Mouse (Mus musculus) liver, postnatal 0 days (tissue): ENCODE data around the gene Kif26a. TPM values are rescaled to one million over a fixed set of nuclear protein-coding genes. Genes with fewer than 3 reads are reported as not detected.

Experiments used
- ATAC-seq: fragments of 200-750 bp; cut with Nextera tagmentation; 2 replicates; pipeline ENCODE4 v1.8.0; 2017; ENCODE audit warnings: mild to moderate bottlenecking, moderate library complexity
- DNase-seq: peaks from one replicate; pipeline ENCODE4 v3.0.0-alpha.2; 2016
- H3K27ac ChIP-seq: fragments of 300-500 bp; sonication (generic); 2 replicates; pipeline ENCODE4 v1.5.1; 2014; ENCODE audit warnings: antibody characterized with exemption, moderate library complexity, mild to moderate bottlenecking, low read depth
- H3K27me3 ChIP-seq: fragments of 300-500 bp; sonication (generic); 2 replicates; pipeline ENCODE4 v1.6.1; 2014; ENCODE audit warnings: low read length, control low read depth, mixed read lengths; ENCODE audit not compliant: insufficient read depth
- H3K36me3 ChIP-seq: fragments of 300-500 bp; sonication (generic); replicated peaks from 2 replicates; pipeline ENCODE4 v1.6.1; 2014; ENCODE audit warnings: mild to moderate bottlenecking, control low read depth, low read length, moderate library complexity, mixed read lengths; ENCODE audit not compliant: insufficient read depth
- H3K4me1 ChIP-seq: fragments of 300-500 bp; sonication (generic); 2 replicates; pipeline ENCODE4 v1.6.1; 2014; ENCODE audit warnings: antibody characterized with exemption, mild to moderate bottlenecking, control low read depth; ENCODE audit not compliant: insufficient read depth
- H3K4me2 ChIP-seq: fragments of 300-500 bp; sonication (generic); 2 replicates; pipeline ENCODE4 v1.6.1; 2014; ENCODE audit warnings: low read depth, mild to moderate bottlenecking, low read length, moderate library complexity, mixed read lengths
- H3K4me3 ChIP-seq: fragments of 300-500 bp; sonication (generic); 2 replicates; pipeline ENCODE4 v1.5.1; 2014; ENCODE audit warnings: low read depth, low read length
- H3K9ac ChIP-seq: fragments of 300-500 bp; sonication (generic); replicated peaks from 2 replicates; pipeline ENCODE4 v1.6.1; 2014; ENCODE audit warnings: mild to moderate bottlenecking, moderate library complexity
- H3K9me3 ChIP-seq: fragments of 300-500 bp; sonication (generic); 2 replicates; pipeline ENCODE4 v1.6.1; 2016; ENCODE audit warnings: mild to moderate bottlenecking, control low read depth, low read length, mixed read lengths
- CTCF ChIP-seq: sonication (generic); IDR thresholded peaks from 2 replicates; pipeline ENCODE4 v1.5.1; 2016; ENCODE audit warnings: antibody characterized with exemption, low read depth
- EP300 ChIP-seq: IDR thresholded peaks from 2 replicates; pipeline ENCODE4 v1.6.1; 2016; ENCODE audit warnings: antibody characterized with exemption, low read depth, mild to moderate bottlenecking
- WGBS: fragments of 180-500 bp; shearing (Covaris S2); extraction: QIAGEN DNeasy Blood & Tissue Kit; methylation state at CpG from one replicate; pipeline ENCODE4 v1.1.7; 2014; ENCODE audit not compliant: insufficient replicate concordance; 5-methylcytosine and 5-hydroxymethylcytosine counted together
- polyA plus RNA-seq: library from polyadenylated mRNA; unstranded; fragments of >200 nt; fragmentation: Nextera tagmentation; extraction: Ambion mirVana; gene quantifications from 2 replicates; pipeline ENCODE4 v1.2.1, GENCODE M21; 2015

Gene Kif26a
- polyA plus RNA-seq, 1 experiment from 2014 or later = 0.14 TPM

GRCm38 (mm10) chr12:112214441-112214857 is 68.4 kb downstream of the Kif26a start:
- no peak overlapping the region for H3K4me3 ChIP-seq
- no peaks in the 10 kb centered on the region for H3K9me3 ChIP-seq
- DNase-seq = no peak
- no peak overlapping the region for H3K9ac ChIP-seq
- H3K4me2 ChIP-seq = no peak overlapping the region
- H3K27ac ChIP-seq = no peak overlapping the region
- no peak for ATAC-seq
- TF ChIP-seq CTCF (no peak), EP300 (no peak)
- H3K4me1 ChIP-seq = no peaks in the 10 kb centered on the region
- H3K36me3 ChIP-seq = no peaks in the 10 kb centered on the region
- WGBS = 60% methylated on average over 13 of the region's 13 CpGs
- H3K27me3 ChIP-seq = no peaks in the 10 kb centered on the region

GRCm38 (mm10) chr12:112215545-112215944 is 69.5 kb downstream of the Kif26a start:
- Histone ChIP-seq H3K4me2 (no peak overlapping the region), H3K9me3 (no peaks in the 10 kb centered on the region), H3K36me3 (no peaks in the 10 kb centered on the region), H3K4me3 (no peak overlapping the region), H3K27me3 (no peaks in the 10 kb centered on the region), H3K27ac (no peak overlapping the region), H3K4me1 (no peaks in the 10 kb centered on the region), H3K9ac (no peak overlapping the region)
- no peak for TF ChIP-seq EP300
- no peak for TF ChIP-seq CTCF
- WGBS = 74% methylated on average over 7 of the region's 7 CpGs
- DNase-seq = no peak
- no peak for ATAC-seq

- no peaks in the 10 kb centered on the region for H3K4me1 ChIP-seq
Observed at GRCm38 (mm10) chr12:112217021-112217420, 71.0 kb downstream of the Kif26a start.

GRCm38 (mm10) chr12:112217681-112218080 is 71.7 kb downstream of the Kif26a start:
- TF ChIP-seq CTCF = no peak
- no peak for TF ChIP-seq EP300
- Histone ChIP-seq H3K4me3 (no peak overlapping the region), H3K9me3 (no peaks in the 10 kb centered on the region), H3K27me3 (no peaks in the 10 kb centered on the region), H3K27ac (no peak overlapping the region), H3K4me1 (no peaks in the 10 kb centered on the region), H3K36me3 (no peaks in the 10 kb centered on the region), H3K4me2 (no peak overlapping the region), H3K9ac (no peak overlapping the region)
- WGBS = 46% methylated on average over 3 of the region's 3 CpGs
- peak; percentile 77 for ATAC-seq
- DNase-seq = peak; percentile 52

More at GRCm38 (mm10) chr12:112217021-112217420, 71.0 kb downstream of the Kif26a start:
- no peak for TF ChIP-seq EP300
- TF ChIP-seq CTCF = no peak
- H3K9me3 ChIP-seq = no peaks in the 10 kb centered on the region
- DNase-seq (no peak), ATAC-seq (no peak)
- no peaks in the 10 kb centered on the region for H3K36me3 ChIP-seq
- H3K4me2 ChIP-seq = no peak overlapping the region
- WGBS = 69% methylated on average over 7 of the region's 7 CpGs
- no peaks in the 10 kb centered on the region for H3K27me3 ChIP-seq
- no peak overlapping the region for H3K27ac ChIP-seq
- no peak overlapping the region for H3K4me3 ChIP-seq
- no peak overlapping the region for H3K9ac ChIP-seq

GRCm38 (mm10) chr12:112221290-112221689 is 75.3 kb downstream of the Kif26a start:
- ATAC-seq (no peak), DNase-seq (no peak)
- Histone ChIP-seq H3K27ac (no peak overlapping the region), H3K4me3 (no peak overlapping the region), H3K27me3 (no peaks in the 10 kb centered on the region), H3K9ac (no peak overlapping the region), H3K4me2 (no peak overlapping the region), H3K4me1 (no peaks in the 10 kb centered on the region), H3K36me3 (no peaks in the 10 kb centered on the region), H3K9me3 (no peaks in the 10 kb centered on the region)
- WGBS = 62% methylated on average over 6 of the region's 6 CpGs
- TF ChIP-seq CTCF = no peak
- no peak for TF ChIP-seq EP300

- ATAC-seq (no peak), DNase-seq (no peak)
- H3K4me3 ChIP-seq = no peak overlapping the region
- WGBS = 48% methylated on average over 19 of the region's 19 CpGs
- H3K27me3 ChIP-seq = no peaks in the 10 kb centered on the region
- TF ChIP-seq EP300 = no peak
- no peak for TF ChIP-seq CTCF
- H3K4me1 ChIP-seq = no peaks in the 10 kb centered on the region
- no peaks in the 10 kb centered on the region for H3K36me3 ChIP-seq
- H3K4me2 ChIP-seq = no peak overlapping the region
- no peak overlapping the region for H3K27ac ChIP-seq
- no peak overlapping the region for H3K9ac ChIP-seq
- H3K9me3 ChIP-seq = no peaks in the 10 kb centered on the region
Observed at GRCm38 (mm10) chr12:112221754-112222439, 75.9 kb downstream of the Kif26a start.
